29 mouse cellular contexts compared by ENCODE assay signal in the genomic region with DNA sequence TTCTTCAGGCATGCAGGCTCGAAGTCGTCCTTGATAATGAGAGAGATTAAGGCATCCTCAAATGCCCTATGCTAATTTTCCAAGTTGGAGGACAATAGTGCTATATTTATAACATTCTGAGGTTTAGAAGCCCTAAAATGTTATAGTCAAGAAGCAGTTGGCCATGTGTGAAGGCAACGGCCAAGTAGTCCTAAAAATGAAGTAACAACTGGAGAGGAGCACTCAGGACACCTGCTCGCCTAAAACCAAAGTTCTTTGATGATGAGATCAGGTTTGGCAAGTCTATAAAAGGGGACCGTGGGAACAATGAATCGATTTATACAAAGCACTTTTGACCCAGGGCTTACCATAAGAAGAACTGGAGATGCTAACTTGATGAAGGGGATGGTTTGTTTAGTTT.
"Had no signal": no experiment of that assay in that cellular context is flagged by ENCODE, and none has a peak within 500 bp of the region (broad histone marks: within the 10 kb centered on the region; RNA-seq: fewer than 3 reads in every experiment).

No protein-coding gene starts in this region.

- H3K27me3 ChIP-seq: heart, embryonic 12.5 days; heart, embryonic 13.5 days; heart, embryonic 15.5 days; hindbrain, embryonic 12.5 days; hindbrain, embryonic 13.5 days; hindbrain, embryonic 15.5 days; intestine, embryonic 15.5 days; kidney, embryonic 15.5 days had no signal

- DNase-seq: heart, postnatal 10 days; heart, postnatal 14 days; heart, postnatal 36 days; heart, postnatal 4 days; kidney, adult 11 months; kidney, adult 18-20 months; kidney, adult 2 months; kidney, adult 8-10 months; kidney, adult 9 months; kidney, postnatal 10 days; kidney, postnatal 14 days; kidney, postnatal 25 days; kidney, postnatal 36 days; kidney, postnatal 4 days; layer of hippocampus, adult 9-11 months; layer of hippocampus, postnatal 36 days had no signal

- H3K36me3 ChIP-seq: heart, embryonic 12.5 days; heart, embryonic 13.5 days; heart, embryonic 15.5 days; hindbrain, embryonic 10.5 days; hindbrain, embryonic 12.5 days; hindbrain, embryonic 13.5 days; hindbrain, embryonic 15.5 days; intestine, embryonic 15.5 days; kidney, embryonic 15.5 days had no signal

- H3K4me3 ChIP-seq: heart, embryonic 12.5 days; heart, embryonic 13.5 days; heart, embryonic 15.5 days; hindbrain, embryonic 10.5 days; hindbrain, embryonic 12.5 days; hindbrain, embryonic 13.5 days; hindbrain, embryonic 15.5 days; intestine, embryonic 15.5 days; kidney, embryonic 15.5 days; layer of hippocampus, adult 2 months; left cerebral cortex, adult 2 months had no signal

- H3K4me2 ChIP-seq: heart, embryonic 11.5 days; heart, embryonic 12.5 days; heart, embryonic 13.5 days; heart, embryonic 15.5 days; hindbrain, embryonic 12.5 days; hindbrain, embryonic 13.5 days; hindbrain, embryonic 14.5 days; hindbrain, embryonic 15.5 days; intestine, embryonic 15.5 days; kidney, embryonic 15.5 days had no signal
